Mouse (Mus musculus) small intestine, adult 2 months (tissue): ENCODE measurements around the gene Ror1.

ENCODE experiments used
- CTCF ChIP-seq: fragments of 200-500 bp; IDR thresholded peaks from 2 replicates; pipeline ENCODE4 v1.5.1; 2012; ENCODE audit warnings: low read depth, mild to moderate bottlenecking, control low read depth, inconsistent platforms, low read length, moderate library complexity, mixed read lengths; ENCODE audit not compliant: insufficient replicate concordance, insufficient read length; ENCODE audit errors: extremely low read depth
- POLR2A ChIP-seq: fragments of 200-500 bp; IDR thresholded peaks from 2 replicates; pipeline ENCODE4 v1.6.1; 2012; ENCODE audit warnings: low read depth, mild to moderate bottlenecking, control low read depth, inconsistent platforms, low read length, moderate library complexity

DNA sequence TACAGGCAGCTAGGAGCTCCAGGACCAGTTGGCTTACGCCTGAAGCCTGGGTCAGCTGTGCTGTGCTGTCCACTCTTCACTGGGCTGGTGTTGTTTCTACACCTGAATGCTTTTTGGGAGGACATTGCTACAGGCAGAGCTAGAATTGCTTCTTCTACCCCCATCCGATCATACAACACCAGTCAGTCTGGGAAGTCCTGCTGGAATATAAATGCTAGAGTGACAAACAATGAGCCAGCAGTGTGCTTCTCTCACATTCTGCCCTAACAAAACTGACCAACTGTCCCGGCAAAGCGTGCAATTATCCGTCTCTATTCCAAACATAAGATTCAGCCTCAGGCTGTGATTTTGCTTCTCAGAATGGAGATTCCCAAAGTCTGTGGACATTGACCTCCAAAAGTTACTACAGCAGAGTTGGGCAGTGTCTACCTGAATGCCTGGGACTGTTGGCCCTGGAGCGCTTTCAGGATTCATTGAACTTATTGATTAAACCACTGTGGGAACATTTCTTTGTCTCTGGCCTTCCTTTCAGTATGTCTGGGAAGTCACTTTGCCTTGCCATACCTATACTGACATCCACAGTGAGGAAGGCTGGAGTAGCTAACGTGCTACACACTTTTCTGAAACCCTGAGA is 274.1 kb downstream of the Ror1 start:
- TF ChIP-seq CTCF (no peak), POLR2A (no peak)
